In genomic region chr7:117759506-117759905, GRCm38 (mm10) we compare ENCODE assay signal across 18 mouse cellular contexts.
"Had no signal": no experiment of that assay in that cellular context is flagged by ENCODE, and none has a peak within 500 bp of the region (broad histone marks: within the 10 kb centered on the region; RNA-seq: fewer than 3 reads in every experiment).

No protein-coding gene starts in this region.

- H3K27ac ChIP-seq: kidney, embryonic 15.5 days; limb, embryonic 15.5 days; liver, embryonic 14.5 days; lung, embryonic 15.5 days; macrophage; midbrain, embryonic 12.5 days; midbrain, embryonic 15.5 days; neural tube, embryonic 12.5 days; neural tube, embryonic 15.5 days had no signal

- DNase-seq: kidney, adult 11 months; kidney, adult 8-10 months; kidney, postnatal 10 days; kidney, postnatal 36 days; liver, postnatal 0 days; lung, postnatal 14 days; thymus, adult 2 months; thymus, postnatal 14 days had no signal

- H3K4me3 ChIP-seq: kidney, embryonic 15.5 days; limb, embryonic 15.5 days; lung, embryonic 15.5 days; midbrain, embryonic 12.5 days; midbrain, embryonic 15.5 days; neural tube, embryonic 12.5 days; neural tube, embryonic 15.5 days had no signal

- H3K36me3 ChIP-seq: kidney, embryonic 15.5 days; limb, embryonic 15.5 days; lung, embryonic 15.5 days; midbrain, embryonic 12.5 days; midbrain, embryonic 15.5 days; neural tube, embryonic 12.5 days; neural tube, embryonic 15.5 days had no signal

- ATAC-seq: liver, postnatal 0 days; midbrain, embryonic 15.5 days had no signal

- H3K4me2 ChIP-seq: kidney, embryonic 15.5 days; limb, embryonic 15.5 days; liver, embryonic 11.5 days; lung, embryonic 15.5 days; midbrain, embryonic 12.5 days; midbrain, embryonic 15.5 days; neural tube, embryonic 12.5 days; neural tube, embryonic 15.5 days had no signal

- H3K27me3 ChIP-seq: kidney, embryonic 15.5 days; limb, embryonic 15.5 days; lung, embryonic 15.5 days; midbrain, embryonic 12.5 days; midbrain, embryonic 15.5 days; neural tube, embryonic 12.5 days; neural tube, embryonic 15.5 days had no signal

- H3K4me1 ChIP-seq: kidney, embryonic 15.5 days; limb, embryonic 15.5 days; midbrain, embryonic 12.5 days; midbrain, embryonic 15.5 days; neural tube, embryonic 12.5 days; neural tube, embryonic 15.5 days had no signal

- H3K9me3 ChIP-seq: kidney, embryonic 15.5 days; limb, embryonic 15.5 days; lung, embryonic 15.5 days; midbrain, embryonic 12.5 days; midbrain, embryonic 15.5 days; neural tube, embryonic 12.5 days; neural tube, embryonic 15.5 days had no signal

- H3K9ac ChIP-seq: kidney, embryonic 15.5 days; limb, embryonic 15.5 days; liver, embryonic 14.5 days; liver, postnatal 0 days; lung, embryonic 15.5 days; midbrain, embryonic 12.5 days; midbrain, embryonic 15.5 days; neural tube, embryonic 12.5 days; neural tube, embryonic 15.5 days had no signal
